Mouse (Mus musculus) hindbrain, embryonic 12.5 days (tissue): ENCODE measurements around the gene Itgal. TPM values are rescaled to one million over a fixed set of nuclear protein-coding genes. Genes with fewer than 3 reads are reported as not detected.
"Not testable (repeated sequence)": the region's sequence is repeated elsewhere in the genome, so short reads cannot be mapped to it uniquely, and the experiment has no call there.

ENCODE experiments used
- ATAC-seq: fragments of 200-750 bp; cut with Nextera tagmentation; 2 replicates; pipeline ENCODE4 v1.8.0; 2017; ENCODE audit warnings: moderate TSS enrichment; ENCODE audit not compliant: low FRiP score
- H3K27ac ChIP-seq: fragments of 300-500 bp; sonication (generic); 2 replicates; pipeline ENCODE4 v1.5.1; 2016; ENCODE audit warnings: mild to moderate bottlenecking
- H3K27me3 ChIP-seq: fragments of 300-500 bp; sonication (generic); 2 replicates; pipeline ENCODE4 v1.6.1; 2016; ENCODE audit warnings: mild to moderate bottlenecking
- H3K36me3 ChIP-seq: fragments of 300-500 bp; sonication (generic); 2 replicates; pipeline ENCODE4 v1.6.1; 2016; ENCODE audit warnings: mild to moderate bottlenecking
- H3K4me1 ChIP-seq: fragments of 300-500 bp; sonication (generic); 2 replicates; pipeline ENCODE4 v1.6.1; 2016
- H3K4me2 ChIP-seq: fragments of 300-500 bp; sonication (generic); replicated peaks from 2 replicates; pipeline ENCODE4 v1.6.1; 2016; ENCODE audit warnings: mild to moderate bottlenecking
- H3K4me3 ChIP-seq: fragments of 300-500 bp; sonication (generic); 2 replicates; pipeline ENCODE4 v1.5.1; 2016; ENCODE audit warnings: mild to moderate bottlenecking
- H3K9ac ChIP-seq: fragments of 300-500 bp; sonication (generic); 2 replicates; pipeline ENCODE4 v1.6.1; 2016; ENCODE audit warnings: mild to moderate bottlenecking, moderate library complexity
- H3K9me3 ChIP-seq: fragments of 300-500 bp; sonication (generic); replicated peaks from 2 replicates; pipeline ENCODE4 v1.6.1; 2016; ENCODE audit warnings: mild to moderate bottlenecking
- WGBS: fragments of 180-500 bp; shearing (Covaris S2); methylation state at CpG from one replicate; pipeline ENCODE4 v1.1.7; 2016; 5-methylcytosine and 5-hydroxymethylcytosine counted together
- polyA plus RNA-seq: library from polyadenylated mRNA; unstranded; fragments of >200 nt; fragmentation: Nextera tagmentation; extraction: Ambion mirVana; gene quantifications from 2 replicates; pipeline ENCODE4 v1.2.1, GENCODE M21; 2016

Itgal gene
- polyA plus RNA-seq, 1 experiment from 2014 or later: 0.52 TPM

DNA sequence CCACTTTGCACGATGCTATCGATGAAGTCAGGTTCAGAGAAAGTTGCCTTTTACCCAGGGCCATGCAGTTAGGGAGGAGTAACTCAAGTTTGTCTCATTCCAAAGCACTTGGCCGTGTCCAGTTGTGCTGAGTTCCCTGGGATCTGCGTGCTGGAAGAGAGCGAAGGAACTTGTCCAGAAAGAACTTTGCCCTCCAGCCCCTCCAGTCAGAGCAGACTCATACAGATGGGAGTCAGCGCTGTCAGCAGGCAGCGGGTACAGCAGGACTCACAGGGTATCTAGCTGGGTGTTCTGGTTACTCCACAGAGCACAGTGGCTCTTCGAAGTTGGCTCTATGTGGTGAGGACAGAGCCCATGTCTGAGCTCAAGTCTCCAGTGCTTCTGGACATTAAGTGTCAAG, 29.5 kb downstream of the Itgal start:
- 90% methylated on average over 8 of the region's 8 CpGs for WGBS
- 0 out of 2 replicates have a peak, but pooled peaks cover 3% of the 10 kb centered on the region for H3K27me3 ChIP-seq
- ATAC-seq: no peak
- H3K9me3 ChIP-seq: no peaks in the 10 kb centered on the region
- H3K4me3 ChIP-seq: no peak overlapping the region
- no peaks in the 10 kb centered on the region for H3K36me3 ChIP-seq
- H3K4me1 ChIP-seq: peaks cover 2% of the 10 kb centered on the region; the same call in 1 of the 2 replicates
- H3K4me2 ChIP-seq: no peak overlapping the region
- no peak overlapping the region for H3K9ac ChIP-seq
- H3K27ac ChIP-seq: no peak overlapping the region

DNA sequence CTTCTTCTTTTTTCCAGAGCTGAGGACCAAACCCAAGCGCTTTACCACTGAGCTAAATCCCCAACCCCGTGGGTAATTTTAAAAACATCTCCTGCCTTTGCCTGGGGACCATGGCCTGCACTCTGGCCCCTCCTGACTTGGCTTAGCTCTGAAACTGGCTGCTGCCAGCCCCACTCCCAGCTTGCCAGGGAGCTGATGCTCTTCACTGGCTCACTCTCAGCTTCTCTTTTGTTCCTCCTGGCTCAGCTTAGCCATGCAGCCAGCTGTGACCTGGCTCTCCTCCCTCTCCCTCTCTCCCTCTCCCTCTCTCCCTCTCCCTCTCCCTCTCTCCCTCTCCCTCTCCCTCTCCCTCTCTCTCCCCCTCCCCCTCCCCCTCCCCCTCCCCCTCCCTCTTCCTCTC, 30.6 kb downstream of the Itgal start:
- no peak for ATAC-seq
- H3K27ac ChIP-seq: no peak overlapping the region
- WGBS: 36% methylated on average over 2 of the region's 2 CpGs
- H3K4me2 ChIP-seq: no peak overlapping the region
- H3K27me3 ChIP-seq: 0 out of 2 replicates have a peak, but pooled peaks cover 3% of the 10 kb centered on the region
- peaks cover 2% of the 10 kb centered on the region; the same call in 1 of the 2 replicates for H3K4me1 ChIP-seq
- H3K4me3 ChIP-seq: no peak overlapping the region
- no peaks in the 10 kb centered on the region for H3K36me3 ChIP-seq
- H3K9ac ChIP-seq: no peak overlapping the region
- H3K9me3 ChIP-seq: no peaks in the 10 kb centered on the region

DNA sequence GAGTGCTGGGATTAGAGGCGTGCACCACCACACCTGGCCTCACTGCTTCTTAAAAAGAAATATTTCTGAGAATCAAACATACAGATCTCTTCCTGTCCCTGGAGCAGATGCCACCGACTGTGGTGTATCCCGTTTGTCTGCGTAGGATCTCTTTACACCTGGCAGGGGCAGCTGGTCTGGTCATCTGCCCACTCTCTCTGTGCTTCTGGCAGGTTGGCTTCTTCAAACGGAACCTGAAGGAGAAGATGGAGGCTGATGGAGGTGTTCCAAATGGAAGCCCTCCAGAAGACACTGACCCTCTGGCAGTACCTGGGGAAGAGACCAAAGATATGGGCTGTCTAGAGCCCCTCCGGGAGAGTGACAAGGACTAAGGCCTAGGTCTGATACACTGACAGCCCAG, 37.2 kb downstream of the Itgal start:
- Histone ChIP-seq H3K9ac (no peak overlapping the region), H3K27me3 (no peaks in the 10 kb centered on the region), H3K9me3 (no peaks in the 10 kb centered on the region), H3K4me2 (no peak overlapping the region), H3K36me3 (no peaks in the 10 kb centered on the region), H3K4me1 (no peaks in the 10 kb centered on the region), H3K4me3 (no peak overlapping the region), H3K27ac (no peak overlapping the region)
- WGBS: 82% methylated on average over 6 of the region's 6 CpGs
- ATAC-seq: no peak

DNA sequence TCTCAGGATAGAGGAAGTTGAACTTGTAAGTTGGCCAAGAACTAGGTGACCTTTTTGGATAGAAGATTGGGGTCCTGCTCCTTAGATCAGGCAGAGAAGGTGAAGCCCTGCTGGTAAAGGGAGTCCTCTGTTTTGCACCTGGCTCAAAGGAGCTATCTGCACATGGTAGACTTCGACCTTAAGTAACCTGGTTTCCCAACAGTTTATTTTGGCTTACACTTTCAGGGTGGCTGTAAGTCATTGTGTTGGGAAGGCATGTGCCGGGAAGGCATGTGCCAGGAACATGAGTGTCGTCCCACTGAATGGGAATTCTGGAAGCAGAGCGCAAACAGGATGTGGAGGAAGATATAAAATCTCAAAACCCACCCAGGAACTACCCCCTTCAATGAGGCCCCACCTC, 39.5 kb downstream of the Itgal start:
- Histone ChIP-seq H3K9me3 (no peaks in the 10 kb centered on the region), H3K4me2 (no peak overlapping the region), H3K4me1 (no peaks in the 10 kb centered on the region), H3K27ac (no peak overlapping the region), H3K4me3 (no peak overlapping the region), H3K9ac (no peak overlapping the region), H3K36me3 (no peaks in the 10 kb centered on the region), H3K27me3 (no peaks in the 10 kb centered on the region)
- WGBS: 91% methylated on average over 4 of the region's 4 CpGs
- no peak for ATAC-seq

DNA sequence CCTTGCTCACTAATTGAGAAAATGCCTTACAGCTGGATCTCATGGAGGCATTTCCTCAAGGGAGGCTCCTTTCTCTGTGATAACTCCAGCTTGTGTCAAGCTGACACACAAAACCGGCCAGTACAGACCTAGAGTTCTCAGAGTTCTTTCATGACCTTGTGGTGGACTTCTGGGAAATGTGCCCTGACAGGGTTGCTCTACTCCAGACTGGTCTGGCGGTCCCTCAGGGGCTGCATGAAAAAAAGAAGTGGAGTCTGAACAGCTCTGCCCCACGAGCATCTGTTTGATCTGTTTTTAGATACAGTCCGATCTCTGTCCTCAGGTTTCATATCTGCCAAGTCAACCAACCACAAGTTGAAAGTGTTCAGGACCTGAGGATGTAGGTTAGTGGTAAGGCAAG, 41.6 kb downstream of the Itgal start:
- Histone ChIP-seq H3K4me3 (no peak overlapping the region), H3K4me2 (no peak overlapping the region), H3K36me3 (peaks cover 15% of the 10 kb centered on the region), H3K27me3 (no peaks in the 10 kb centered on the region), H3K9me3 (no peaks in the 10 kb centered on the region), H3K4me1 (no peaks in the 10 kb centered on the region), H3K27ac (no peak overlapping the region), H3K9ac (no peak overlapping the region)
- ATAC-seq: no peak
- 76% methylated on average over 4 of the region's 4 CpGs for WGBS

DNA sequence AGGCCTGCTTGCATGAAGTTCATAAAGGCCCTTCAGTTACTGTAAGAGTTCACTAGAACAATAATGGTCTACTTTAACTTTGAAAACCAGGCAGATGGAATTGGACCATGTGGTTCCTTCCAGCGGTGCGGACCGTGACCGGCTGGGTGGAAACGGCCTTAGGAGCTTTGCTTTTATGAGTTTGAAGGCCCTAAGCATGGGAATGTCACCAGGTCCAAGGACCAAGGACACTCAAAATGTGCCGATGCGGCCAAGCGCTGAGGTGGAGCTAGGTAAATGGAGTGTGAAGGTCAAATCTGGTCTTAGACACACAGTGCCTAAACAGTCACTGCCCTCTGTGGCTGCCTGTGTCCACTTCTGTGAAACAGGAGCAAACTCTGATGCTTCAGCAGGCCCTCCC, 45.3 kb downstream of the Itgal start:
- H3K4me2 ChIP-seq: no peak overlapping the region
- peaks cover 30% of the 10 kb centered on the region for H3K36me3 ChIP-seq
- H3K27ac ChIP-seq: no peak overlapping the region
- ATAC-seq: no peak
- no peaks in the 10 kb centered on the region for H3K9me3 ChIP-seq
- no peak overlapping the region for H3K4me3 ChIP-seq
- H3K9ac ChIP-seq: no peak overlapping the region
- no peaks in the 10 kb centered on the region for H3K27me3 ChIP-seq
- H3K4me1 ChIP-seq: peaks cover 13% of the 10 kb centered on the region
- 96% methylated on average over 8 of the region's 8 CpGs for WGBS

DNA sequence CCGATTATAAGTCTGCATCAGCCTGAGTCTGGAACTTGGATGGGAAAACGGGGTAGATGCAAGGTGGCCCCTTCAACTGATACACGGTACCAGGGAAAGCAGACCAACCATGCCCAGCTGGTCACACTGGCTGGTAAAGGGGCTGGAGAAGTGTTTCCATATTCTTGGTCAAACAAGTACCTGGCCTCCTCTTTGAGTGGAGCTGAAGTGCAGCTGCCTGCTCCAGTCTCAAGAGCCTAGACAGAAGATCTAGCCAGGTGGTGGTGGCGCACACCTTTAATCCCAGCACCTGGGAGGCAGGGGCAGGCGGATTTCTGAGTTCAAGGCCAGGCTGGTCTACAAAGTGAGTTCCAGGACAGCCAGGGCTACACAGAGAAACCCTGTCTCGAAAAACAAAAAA, 45.8 kb downstream of the Itgal start:
- not testable (repeated sequence) for ATAC-seq, H3K4me3 ChIP-seq
- WGBS: 95% methylated on average over 6 of the region's 6 CpGs

DNA sequence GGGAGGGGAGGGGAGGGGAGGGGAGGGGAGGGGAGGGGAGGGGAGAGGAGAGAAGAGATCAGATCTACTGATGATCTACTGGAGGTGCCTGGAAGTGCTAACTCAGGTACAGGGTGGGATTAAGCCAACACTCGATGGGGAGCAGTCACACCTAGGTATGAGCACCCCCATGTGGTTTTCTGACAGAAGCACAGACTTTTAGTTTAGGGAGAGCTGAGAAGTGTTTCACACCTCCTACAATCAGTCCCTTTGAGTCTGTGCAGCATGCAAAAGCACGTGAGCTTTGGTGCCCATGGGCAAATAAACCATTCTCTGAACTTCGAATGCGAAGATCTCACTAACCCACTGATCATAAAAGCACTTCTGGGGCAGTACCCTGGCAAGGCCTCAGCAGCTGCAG, 46.3 kb downstream of the Itgal start:
- 61% methylated on average over 4 of the region's 4 CpGs for WGBS
- Histone ChIP-seq H3K9me3 (no peaks in the 10 kb centered on the region), H3K27ac (no peak overlapping the region), H3K9ac (no peak overlapping the region), H3K4me2 (no peak overlapping the region), H3K4me3 (no peak overlapping the region), H3K36me3 (peaks cover 30% of the 10 kb centered on the region), H3K27me3 (no peaks in the 10 kb centered on the region), H3K4me1 (peaks cover 21% of the 10 kb centered on the region)
- ATAC-seq: no peak

More for the DNA sequence above, 45.8 kb downstream of the Itgal start:
- Histone ChIP-seq H3K36me3 (peaks cover 30% of the 10 kb centered on the region), H3K4me1 (peaks cover 18% of the 10 kb centered on the region)
- H3K9me3 ChIP-seq, H3K27me3 ChIP-seq, H3K27ac ChIP-seq, H3K4me2 ChIP-seq, H3K9ac ChIP-seq: not testable (repeated sequence)

DNA sequence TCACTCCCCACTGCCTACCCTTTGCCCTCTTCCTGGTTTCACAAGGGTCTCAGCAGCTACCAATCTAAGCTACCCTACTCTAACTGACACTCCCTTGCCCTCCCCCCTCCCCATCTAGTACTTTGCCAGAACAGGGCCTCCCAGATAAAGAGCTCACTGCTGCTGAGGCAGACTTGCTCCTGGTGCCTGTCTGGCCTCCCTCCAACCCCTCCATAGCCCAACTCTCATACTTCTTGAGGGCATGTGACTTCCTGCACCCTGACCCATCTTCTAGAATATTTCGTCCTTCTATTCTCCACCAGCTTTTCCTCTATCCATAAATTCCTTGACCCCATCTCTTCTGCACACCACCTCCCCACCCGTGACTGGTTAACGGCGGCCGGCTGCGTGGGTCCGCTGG, 46.8 kb downstream of the Itgal start:
- no peak overlapping the region for H3K4me2 ChIP-seq
- ATAC-seq: no peak
- no peaks in the 10 kb centered on the region for H3K27me3 ChIP-seq
- H3K4me3 ChIP-seq: no peak overlapping the region
- H3K27ac ChIP-seq: no peak overlapping the region
- peaks cover 21% of the 10 kb centered on the region for H3K4me1 ChIP-seq
- WGBS: 94% methylated on average over 7 of the region's 7 CpGs
- H3K9ac ChIP-seq: no peak overlapping the region
- peaks cover 30% of the 10 kb centered on the region for H3K36me3 ChIP-seq
- no peaks in the 10 kb centered on the region for H3K9me3 ChIP-seq

DNA sequence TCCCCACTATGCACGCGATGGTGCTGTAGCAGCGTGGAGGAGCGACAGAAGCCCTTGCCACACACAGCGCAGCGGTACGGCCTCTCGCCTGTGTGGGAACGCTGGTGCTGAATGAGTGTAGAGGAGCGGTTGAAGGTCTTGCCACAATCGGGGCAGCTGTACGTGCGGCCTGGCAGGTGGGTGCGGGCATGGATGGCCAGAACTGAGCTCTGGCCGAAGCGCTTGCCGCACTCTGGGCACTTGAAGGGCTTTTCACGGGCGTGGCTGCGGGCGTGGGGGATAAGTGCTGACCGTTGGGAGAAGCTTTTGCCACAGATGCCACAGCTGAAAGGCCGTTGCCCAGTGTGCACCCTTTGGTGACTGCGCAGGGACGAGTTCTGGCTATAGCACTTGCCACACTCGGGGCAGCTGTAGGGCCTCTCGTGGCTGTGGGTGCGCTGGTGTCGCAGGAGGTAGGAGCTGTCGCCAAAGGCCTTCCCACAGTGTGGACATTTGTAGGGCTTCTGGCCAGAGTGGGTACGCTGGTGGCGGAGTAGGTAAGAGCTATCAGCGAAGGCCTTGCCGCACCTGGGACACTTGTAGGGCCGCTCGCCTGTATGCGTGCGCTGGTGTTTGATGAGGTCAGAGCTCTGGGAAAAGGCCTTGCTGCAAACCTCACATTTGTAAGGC, 47.4 kb downstream of the Itgal start:
- H3K27me3 ChIP-seq: no peaks in the 10 kb centered on the region
- H3K27ac ChIP-seq: no peak overlapping the region
- no peak overlapping the region for H3K4me2 ChIP-seq
- no peaks in the 10 kb centered on the region for H3K9me3 ChIP-seq
- peaks cover 30% of the 10 kb centered on the region for H3K36me3 ChIP-seq
- H3K4me3 ChIP-seq: 0 out of 2 replicates have a peak overlapping the region, but pooled peaks have one; percentile 95
- 94% methylated on average over 38 of the region's 38 CpGs for WGBS
- H3K4me1 ChIP-seq: peaks cover 21% of the 10 kb centered on the region
- no peak for ATAC-seq
- 0 out of 2 replicates have a peak overlapping the region, but pooled peaks have one; percentile 23 for H3K9ac ChIP-seq

DNA sequence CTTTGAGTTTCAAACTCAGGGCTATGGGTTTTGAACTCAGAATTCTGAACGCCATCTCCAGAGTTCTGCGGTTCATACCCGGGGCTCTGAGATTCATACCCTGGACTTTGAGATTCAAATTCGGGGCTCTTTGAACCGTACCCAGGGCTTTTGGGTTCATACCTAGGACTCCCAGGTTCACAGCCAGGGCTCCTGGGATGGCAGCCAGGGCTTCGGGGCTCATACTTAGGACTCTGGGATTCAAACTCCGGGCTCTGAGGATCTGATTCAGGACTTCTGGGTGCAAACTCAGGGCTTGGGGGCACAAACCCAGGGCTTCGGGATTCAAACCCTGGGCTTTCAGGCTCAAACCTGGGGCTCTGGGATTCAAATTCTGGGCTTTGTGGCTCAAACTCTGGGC, 48.3 kb downstream of the Itgal start:
- Histone ChIP-seq H3K36me3 (peaks cover 30% of the 10 kb centered on the region), H3K9me3 (no peaks in the 10 kb centered on the region), H3K9ac (peak overlapping the region; percentile 96), H3K4me1 (peaks cover 21% of the 10 kb centered on the region), H3K4me2 (peak overlapping the region; percentile 87), H3K27me3 (no peaks in the 10 kb centered on the region), H3K27ac (no peak overlapping the region), H3K4me3 (peak overlapping the region; percentile 95)
- 89% methylated on average over 8 of the region's 8 CpGs for WGBS
- no peak for ATAC-seq

DNA sequence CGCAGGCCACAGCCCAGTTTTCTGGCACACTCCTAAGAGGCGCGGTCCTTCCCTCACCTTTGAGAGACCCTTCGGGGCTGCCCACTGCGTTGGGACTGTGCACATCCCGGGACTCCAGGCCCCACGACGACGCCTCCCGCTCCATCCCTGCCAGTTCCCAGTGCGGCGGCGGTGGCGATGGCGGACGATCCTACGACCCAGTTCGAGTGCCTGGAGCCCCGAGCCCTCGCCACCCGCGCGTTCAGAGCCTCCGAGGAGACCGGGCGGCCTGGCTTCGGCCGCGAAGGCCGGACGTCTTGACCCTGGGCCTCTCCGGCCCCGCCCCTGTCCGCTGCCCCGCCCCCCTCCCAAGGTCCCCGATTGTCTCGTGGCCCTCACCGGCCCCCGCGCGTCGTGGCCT, 49.0 kb downstream of the Itgal start:
- Histone ChIP-seq H3K27me3 (no peaks in the 10 kb centered on the region), H3K9me3 (no peaks in the 10 kb centered on the region), H3K4me2 (peak overlapping the region; percentile 87), H3K36me3 (peaks cover 30% of the 10 kb centered on the region), H3K9ac (peak overlapping the region; percentile 96), H3K4me1 (peaks cover 21% of the 10 kb centered on the region), H3K27ac (peak overlapping the region; percentile 90), H3K4me3 (peak overlapping the region; percentile 95)
- 0% methylated on average over 41 of the region's 42 CpGs for WGBS
- peak; percentile 3; the same call in 1 of the 2 replicates for ATAC-seq
